Mouse (Mus musculus) lung, postnatal 0 days (tissue): ENCODE measurements around the gene Naga. TPM values are rescaled to one million over a fixed set of nuclear protein-coding genes. Genes with fewer than 3 reads are reported as not detected.

ENCODE experiments used
- ATAC-seq: fragments of 200-750 bp; cut with Nextera tagmentation; 2 replicates; pipeline ENCODE4 v1.8.0; 2017; ENCODE audit warnings: moderate library complexity
- DNase-seq: peaks from one replicate; pipeline ENCODE4 v3.0.0-alpha.2; 2016; ENCODE audit warnings: low spot score
- H3K27ac ChIP-seq: fragments of 300-500 bp; sonication (generic); 2 replicates; pipeline ENCODE4 v1.5.1; 2014; ENCODE audit warnings: antibody characterized with exemption, mild to moderate bottlenecking, low read length, mixed read lengths
- H3K27me3 ChIP-seq: fragments of 300-500 bp; sonication (generic); replicated peaks from 2 replicates; pipeline ENCODE4 v1.6.1; 2014; ENCODE audit warnings: low read length, mixed read lengths; ENCODE audit not compliant: insufficient read depth
- H3K36me3 ChIP-seq: fragments of 300-500 bp; sonication (generic); 2 replicates; pipeline ENCODE4 v1.6.1; 2014; ENCODE audit warnings: low read length, mixed read lengths; ENCODE audit not compliant: insufficient read depth
- H3K4me1 ChIP-seq: fragments of 300-500 bp; sonication (generic); 2 replicates; pipeline ENCODE4 v1.6.1; 2014; ENCODE audit warnings: antibody characterized with exemption, low read depth, low read length, mixed read lengths; ENCODE audit not compliant: insufficient read depth
- H3K4me2 ChIP-seq: fragments of 300-500 bp; sonication (generic); replicated peaks from 2 replicates; pipeline ENCODE4 v1.6.1; 2014; ENCODE audit warnings: low read depth, mild to moderate bottlenecking, low read length, moderate library complexity, mixed read lengths
- H3K4me3 ChIP-seq: fragments of 300-500 bp; sonication (generic); 2 replicates; pipeline ENCODE4 v1.5.1; 2014; ENCODE audit warnings: low read depth, low read length
- H3K9ac ChIP-seq: fragments of 300-500 bp; sonication (generic); replicated peaks from 2 replicates; pipeline ENCODE4 v1.6.1; 2014; ENCODE audit warnings: low read depth, mild to moderate bottlenecking
- H3K9me3 ChIP-seq: fragments of 300-500 bp; sonication (generic); 2 replicates; pipeline ENCODE4 v1.6.1; 2016; ENCODE audit warnings: low read length, mixed read lengths
- CTCF ChIP-seq: IDR thresholded peaks from 2 replicates; pipeline ENCODE4 v1.5.1; 2016; ENCODE audit warnings: antibody characterized with exemption, mild to moderate bottlenecking
- EP300 ChIP-seq: IDR thresholded peaks from 2 replicates; pipeline ENCODE4 v1.6.1; 2016; ENCODE audit warnings: antibody characterized with exemption, mild to moderate bottlenecking, control low read depth
- WGBS: fragments of 180-500 bp; shearing (Covaris S2); extraction: QIAGEN DNeasy Blood & Tissue Kit; methylation state at CpG from one replicate; pipeline ENCODE4 v1.1.7; 2014; 5-methylcytosine and 5-hydroxymethylcytosine counted together
- polyA plus RNA-seq: library from polyadenylated mRNA; unstranded; fragments of >200 nt; fragmentation: Nextera tagmentation; extraction: Ambion mirVana; gene quantifications from 2 replicates; pipeline ENCODE4 v1.2.1, GENCODE M21; 2015

Gene Naga
- polyA plus RNA-seq, 1 experiment from 2014 or later = 73.0 TPM

DNA sequence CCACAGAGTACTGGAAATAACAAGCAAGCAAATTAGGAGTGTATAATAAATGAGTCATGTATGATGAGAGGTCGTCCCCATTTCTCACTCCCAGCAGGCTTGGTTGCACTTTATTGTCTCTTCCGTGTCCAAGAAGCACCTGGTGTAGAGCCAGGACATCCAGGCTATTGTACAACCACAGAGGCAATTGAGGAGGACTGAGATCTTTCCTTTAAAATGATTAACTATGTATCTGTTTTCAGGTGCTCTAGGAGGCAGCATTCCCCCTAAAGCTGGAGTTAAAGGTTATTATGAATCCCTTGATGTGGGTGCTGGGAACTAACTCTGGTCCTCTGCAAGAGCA is 10.2 kb upstream of the Naga start:
- H3K4me2 ChIP-seq = no peak overlapping the region
- DNase-seq (no peak), ATAC-seq (no peak)
- no peak overlapping the region for H3K27ac ChIP-seq
- peaks cover 27% of the 10 kb centered on the region for H3K36me3 ChIP-seq
- no peak for TF ChIP-seq CTCF
- no peak for TF ChIP-seq EP300
- peaks cover 17% of the 10 kb centered on the region for H3K4me1 ChIP-seq
- 79% methylated on average over 2 of the region's 2 CpGs for WGBS
- H3K9ac ChIP-seq = no peak overlapping the region
- H3K9me3 ChIP-seq = no peaks in the 10 kb centered on the region
- no peak overlapping the region for H3K4me3 ChIP-seq
- no peaks in the 10 kb centered on the region for H3K27me3 ChIP-seq

DNA sequence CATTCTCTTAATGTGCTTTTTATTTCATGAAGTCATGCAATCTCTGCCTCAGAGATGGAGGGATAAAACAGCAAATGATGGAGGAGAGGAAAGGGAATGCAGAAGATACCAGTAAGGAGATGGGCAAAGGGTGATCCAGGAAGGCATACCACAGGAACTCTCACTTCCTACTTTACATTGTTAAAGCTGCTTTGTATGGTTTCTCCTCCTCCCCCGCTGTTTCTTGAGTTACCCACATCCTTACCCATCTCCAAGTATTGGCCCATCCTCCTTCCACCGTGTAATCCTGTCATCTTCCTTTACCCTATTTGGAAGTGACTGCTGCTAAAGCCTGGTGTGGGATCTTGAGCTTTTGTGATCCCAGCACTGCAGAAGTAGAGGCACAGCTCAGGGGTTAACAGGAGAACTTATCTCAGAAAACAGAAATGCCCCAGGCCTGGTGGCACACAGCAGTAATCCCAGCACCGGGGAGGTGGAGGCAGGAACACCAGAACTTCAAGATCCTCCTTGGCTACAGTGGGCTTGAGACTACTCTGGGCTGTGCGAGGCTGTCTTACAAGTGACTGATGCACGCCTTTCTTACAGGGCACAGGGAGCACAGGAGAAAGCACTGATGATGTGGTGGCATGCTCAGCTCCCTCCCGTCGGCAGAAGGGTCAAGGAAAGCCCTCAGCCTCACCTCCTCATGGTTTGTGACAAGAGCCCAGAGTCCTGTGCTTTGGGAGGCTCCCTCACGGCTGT is 9.7 kb upstream of the Naga start:
- WGBS = 80% methylated on average over 8 of the region's 8 CpGs
- Histone ChIP-seq H3K4me2 (no peak overlapping the region), H3K27ac (no peak overlapping the region), H3K27me3 (no peaks in the 10 kb centered on the region), H3K4me1 (peaks cover 16% of the 10 kb centered on the region), H3K36me3 (peaks cover 27% of the 10 kb centered on the region), H3K9ac (no peak overlapping the region), H3K4me3 (no peak overlapping the region), H3K9me3 (no peaks in the 10 kb centered on the region)
- TF ChIP-seq CTCF (no peak), EP300 (no peak)
- ATAC-seq (no peak), DNase-seq (no peak)

DNA sequence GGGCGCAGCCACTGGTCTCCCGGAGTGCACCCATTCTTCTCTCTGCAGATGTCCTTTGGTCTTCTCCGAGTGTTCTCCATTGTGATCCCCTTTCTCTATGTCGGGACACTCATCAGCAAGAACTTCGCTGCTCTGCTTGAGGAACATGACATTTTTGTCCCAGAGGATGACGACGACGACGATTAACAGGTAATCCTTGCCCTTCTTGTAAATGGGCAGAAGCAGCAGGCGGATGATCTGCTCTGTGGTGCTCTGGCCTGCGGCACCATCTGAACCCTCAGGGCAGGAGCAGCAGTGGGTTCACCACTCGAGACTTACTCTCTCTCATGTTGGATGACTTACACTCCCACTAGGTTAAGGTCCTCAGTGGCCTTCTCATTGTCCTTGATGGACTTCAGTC is 9.1 kb upstream of the Naga start:
- Histone ChIP-seq H3K27ac (no peak overlapping the region), H3K4me1 (peaks cover 10% of the 10 kb centered on the region), H3K4me2 (no peak overlapping the region), H3K4me3 (no peak overlapping the region), H3K36me3 (peaks cover 27% of the 10 kb centered on the region), H3K27me3 (no peaks in the 10 kb centered on the region), H3K9me3 (no peaks in the 10 kb centered on the region), H3K9ac (no peak overlapping the region)
- DNase-seq (no peak), ATAC-seq (no peak)
- 92% methylated on average over 12 of the region's 12 CpGs for WGBS
- TF ChIP-seq CTCF (no peak), EP300 (no peak)

DNA sequence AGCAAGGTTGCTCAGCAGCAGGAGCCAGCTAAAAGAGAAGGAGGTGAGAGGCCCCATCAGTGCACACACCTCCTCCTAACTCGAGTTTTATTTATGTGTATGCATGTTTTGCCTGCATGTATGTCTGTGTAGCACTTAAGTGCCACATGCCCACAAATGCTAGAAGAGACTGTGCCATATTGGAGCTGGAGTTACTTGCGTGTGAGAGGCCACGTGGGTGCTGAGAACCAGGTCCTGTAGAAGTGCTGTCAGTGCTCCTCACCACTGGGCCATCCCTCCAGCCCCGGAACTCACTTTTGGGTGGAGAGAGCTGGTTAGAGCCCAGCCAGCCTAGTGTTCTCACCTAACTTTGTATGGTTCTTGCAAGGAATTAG is 8.6 kb upstream of the Naga start:
- peak overlapping the region; percentile 62 for H3K4me2 ChIP-seq
- no peak for ATAC-seq
- 72% methylated on average over 4 of the region's 4 CpGs for WGBS
- peak overlapping the region; percentile 68; the same call in 1 of the 2 replicates for H3K4me3 ChIP-seq
- peaks cover 27% of the 10 kb centered on the region for H3K36me3 ChIP-seq
- no peak for DNase-seq
- no peaks in the 10 kb centered on the region for H3K9me3 ChIP-seq
- H3K27me3 ChIP-seq = no peaks in the 10 kb centered on the region
- H3K27ac ChIP-seq = no peak overlapping the region
- H3K9ac ChIP-seq = peak overlapping the region; percentile 69; the same call in 1 of the 2 replicates
- no peak for TF ChIP-seq CTCF
- no peak for TF ChIP-seq EP300
- peaks cover 10% of the 10 kb centered on the region for H3K4me1 ChIP-seq

DNA sequence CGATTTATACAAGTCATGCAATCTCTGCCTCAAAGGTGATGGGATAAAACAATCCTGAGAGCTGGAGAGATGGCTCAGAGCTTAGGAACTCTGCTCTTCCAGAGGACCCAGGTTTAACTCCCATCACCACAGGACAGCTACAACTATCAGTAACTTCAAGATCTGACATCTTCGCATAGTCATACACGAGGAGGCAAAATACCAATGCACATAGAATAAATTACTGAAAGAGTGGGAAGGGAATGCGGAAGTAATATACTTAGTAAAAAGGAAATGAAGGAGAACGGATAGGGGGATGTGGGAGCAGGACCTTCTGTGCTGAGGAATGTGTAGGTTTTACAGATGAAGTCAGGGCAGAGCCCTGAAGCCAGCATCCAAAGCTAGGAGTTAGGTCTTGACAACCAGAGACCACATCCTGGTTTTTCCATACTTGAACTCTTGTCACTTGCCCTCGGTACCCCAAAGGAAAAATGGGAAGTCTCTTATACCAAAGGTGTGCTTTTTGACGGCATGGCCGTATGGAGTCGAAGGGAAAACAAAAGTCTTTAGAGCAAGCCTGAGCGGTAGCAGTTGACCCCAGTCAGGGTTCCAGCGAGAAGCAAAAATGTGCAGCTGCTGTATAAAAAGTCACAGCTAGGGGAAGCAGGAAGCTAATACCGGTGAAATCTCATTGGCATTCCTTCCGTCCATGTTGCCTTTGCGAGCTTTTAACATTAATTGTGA is 8.0 kb upstream of the Naga start:
- TF ChIP-seq EP300 (peak; percentile 37; the same call in 1 of the 2 replicates), CTCF (peak; percentile 41)
- no peak for ATAC-seq

DNA sequence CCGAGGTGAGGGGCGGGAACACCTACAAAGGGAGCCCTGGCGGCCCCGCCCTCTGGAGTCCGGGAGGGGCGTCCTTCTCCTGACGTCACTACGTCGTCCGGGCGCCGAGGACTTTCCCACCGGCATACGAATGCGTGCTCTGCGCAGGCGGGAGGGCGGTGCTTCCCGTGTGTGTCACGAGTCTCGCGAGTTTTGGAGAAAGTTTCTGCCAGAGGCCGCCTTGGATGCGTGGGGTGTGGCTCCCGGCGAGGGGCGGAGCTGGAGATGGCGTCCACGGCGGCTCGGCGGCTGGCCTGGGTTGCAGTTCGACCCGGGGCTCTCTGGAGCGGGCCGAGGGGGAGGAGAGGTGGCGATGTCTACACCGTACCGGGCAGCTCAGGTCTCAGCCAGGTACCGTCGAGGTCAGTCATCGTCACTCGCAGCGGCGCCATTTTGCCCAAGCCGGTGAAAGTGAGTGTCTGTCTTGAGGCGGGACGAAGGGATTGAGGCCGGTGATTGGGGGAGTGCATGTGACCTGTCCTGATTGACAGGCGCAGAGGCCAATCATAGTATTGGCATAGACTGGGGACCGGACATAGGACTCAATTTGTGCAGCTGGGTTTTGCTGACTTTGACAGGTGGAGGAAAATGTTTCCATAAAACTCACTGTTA is 7.2 kb upstream of the Naga start:
- H3K9me3 ChIP-seq = no peaks in the 10 kb centered on the region
- no peaks in the 10 kb centered on the region for H3K27me3 ChIP-seq
- peaks cover 26% of the 10 kb centered on the region for H3K36me3 ChIP-seq
- H3K4me2 ChIP-seq = peak overlapping the region; percentile 62
- peaks cover 10% of the 10 kb centered on the region for H3K4me1 ChIP-seq
- under 1% methylated on average over 51 of the region's 51 CpGs for WGBS
- ATAC-seq = peak; percentile 98
- TF ChIP-seq EP300 (no peak), CTCF (no peak)
- H3K9ac ChIP-seq = peak overlapping the region; percentile 69
- DNase-seq = peak; percentile 99
- H3K27ac ChIP-seq = peak overlapping the region; percentile 94
- peak overlapping the region; percentile 68 for H3K4me3 ChIP-seq

More for the DNA sequence above, 8.0 kb upstream of the Naga start:
- DNase-seq = peak; percentile 53
- WGBS = 36% methylated on average over 14 of the region's 14 CpGs
- Histone ChIP-seq H3K27ac (peak overlapping the region; percentile 94), H3K4me2 (peak overlapping the region; percentile 62), H3K9me3 (no peaks in the 10 kb centered on the region), H3K9ac (peak overlapping the region; percentile 69), H3K36me3 (peaks cover 27% of the 10 kb centered on the region), H3K4me1 (peaks cover 10% of the 10 kb centered on the region), H3K4me3 (peak overlapping the region; percentile 68), H3K27me3 (no peaks in the 10 kb centered on the region)
